Mouse (Mus musculus) limb, embryonic 14.5 days (tissue): ENCODE data around the gene Wdr48. TPM values are rescaled to one million over a fixed set of nuclear protein-coding genes. Genes with fewer than 3 reads are reported as not detected.

Source experiments
- ATAC-seq: fragments of 200-750 bp; cut with Nextera tagmentation; 2 replicates; pipeline ENCODE4 v1.8.0; 2017; ENCODE audit warnings: low read depth, moderate number of reproducible peaks, moderate TSS enrichment; ENCODE audit not compliant: low FRiP score
- DNase-seq: peaks from one replicate; pipeline ENCODE4 v3.0.0-alpha.2; 2015; ENCODE audit warnings: low spot score
- H3K27ac ChIP-seq: fragments of 300-500 bp; sonication (generic); replicated peaks from 2 replicates; pipeline ENCODE4 v1.5.1; 2014; ENCODE audit warnings: low read depth, mild to moderate bottlenecking, low read length, moderate library complexity, mixed read lengths
- H3K27me3 ChIP-seq: fragments of 300-500 bp; sonication (generic); 2 replicates; pipeline ENCODE4 v1.6.1; 2014; ENCODE audit warnings: low read length, mixed read lengths; ENCODE audit not compliant: control insufficient read depth, insufficient read depth
- H3K36me3 ChIP-seq: fragments of 300-500 bp; sonication (generic); 2 replicates; pipeline ENCODE4 v1.6.1; 2014; ENCODE audit warnings: mild to moderate bottlenecking, low read length, moderate library complexity, mixed read lengths; ENCODE audit not compliant: control insufficient read depth, insufficient read depth
- H3K4me1 ChIP-seq: fragments of 300-500 bp; sonication (generic); 2 replicates; pipeline ENCODE4 v1.6.1; 2014; ENCODE audit warnings: antibody characterized with exemption, low read length, mixed read lengths; ENCODE audit not compliant: control insufficient read depth, insufficient read depth
- H3K4me2 ChIP-seq: fragments of 300-500 bp; sonication (generic); replicated peaks from 2 replicates; pipeline ENCODE4 v1.6.1; 2014; ENCODE audit warnings: low read depth, mild to moderate bottlenecking, low read length, moderate library complexity; ENCODE audit not compliant: severe bottlenecking
- H3K4me3 ChIP-seq: fragments of 300-500 bp; sonication (generic); replicated peaks from 2 replicates; pipeline ENCODE4 v1.5.1; 2014; ENCODE audit warnings: low read length
- H3K9ac ChIP-seq: fragments of 300-500 bp; sonication (generic); 2 replicates; pipeline ENCODE4 v1.6.1; 2014; ENCODE audit warnings: mild to moderate bottlenecking, low read depth, low read length, moderate library complexity; ENCODE audit not compliant: severe bottlenecking
- H3K9me3 ChIP-seq: fragments of 300-500 bp; sonication (generic); 2 replicates; pipeline ENCODE4 v1.6.1; 2016; ENCODE audit warnings: low read length; ENCODE audit not compliant: control insufficient read depth
- POLR2A ChIP-seq: fragments of 200-500 bp; IDR thresholded peaks from 2 replicates; pipeline ENCODE4 v1.8.0; 2012; ENCODE audit warnings: inconsistent platforms, mild to moderate bottlenecking, moderate library complexity, borderline replicate concordance; ENCODE audit not compliant: insufficient read depth, insufficient read length; ENCODE audit errors: extremely low read depth
- WGBS: fragments of 180-500 bp; shearing (Covaris S2); extraction: QIAGEN DNeasy Blood & Tissue Kit; methylation state at CpG from one replicate; pipeline ENCODE4 v1.1.7; 2014; 5-methylcytosine and 5-hydroxymethylcytosine counted together
- polyA plus RNA-seq, 2 experiments: library from polyadenylated mRNA; depleted of rRNA in 1 of 2; stranded (reverse) in 1 of 2; unstranded in 1 of 2; fragments of >200 nt; fragmentation: Nextera tagmentation in 1 of 2; extraction: Ambion mirVana in 1 of 2; gene quantifications; 2 replicates each; pipeline versions ENCODE4 v1.2.1 to v1.2.3; 2012 to 2014

The Wdr48 gene
- polyA plus RNA-seq, 2 experiments = 50.5 to 62.9 TPM

GRCm38 (mm10) chr9:119925120-119925657 lies 30.5 kb downstream of the Wdr48 start:
- Histone ChIP-seq H3K36me3 (peaks cover 87% of the 10 kb centered on the region), H3K27ac (no peak overlapping the region), H3K9me3 (no peaks in the 10 kb centered on the region), H3K9ac (no peak overlapping the region), H3K27me3 (no peaks in the 10 kb centered on the region), H3K4me1 (no peaks in the 10 kb centered on the region), H3K4me3 (no peak overlapping the region), H3K4me2 (no peak overlapping the region)
- ATAC-seq (no peak), DNase-seq (no peak)
- no peak for TF ChIP-seq POLR2A
- 94% methylated on average over 16 of the region's 16 CpGs for WGBS

GRCm38 (mm10) chr9:119925729-119926128 lies 31.1 kb downstream of the Wdr48 start:
- no peak overlapping the region for H3K4me3 ChIP-seq
- no peaks in the 10 kb centered on the region for H3K27me3 ChIP-seq
- no peak overlapping the region for H3K27ac ChIP-seq
- ATAC-seq (no peak), DNase-seq (no peak)
- TF ChIP-seq POLR2A = no peak
- H3K4me2 ChIP-seq = no peak overlapping the region
- H3K4me1 ChIP-seq = no peaks in the 10 kb centered on the region
- H3K36me3 ChIP-seq = peaks cover 87% of the 10 kb centered on the region
- H3K9ac ChIP-seq = no peak overlapping the region
- 78% methylated on average over 8 of the region's 8 CpGs for WGBS
- H3K9me3 ChIP-seq = no peaks in the 10 kb centered on the region

GRCm38 (mm10) chr9:119926497-119926896 lies 31.8 kb downstream of the Wdr48 start:
- H3K4me2 ChIP-seq = no peak overlapping the region
- H3K4me3 ChIP-seq = no peak overlapping the region
- no peak overlapping the region for H3K27ac ChIP-seq
- peaks cover 89% of the 10 kb centered on the region for H3K36me3 ChIP-seq
- H3K9ac ChIP-seq = no peak overlapping the region
- 85% methylated on average over 5 of the region's 5 CpGs for WGBS
- DNase-seq (no peak), ATAC-seq (no peak)
- no peaks in the 10 kb centered on the region for H3K27me3 ChIP-seq
- no peaks in the 10 kb centered on the region for H3K4me1 ChIP-seq
- H3K9me3 ChIP-seq = no peaks in the 10 kb centered on the region
- TF ChIP-seq POLR2A = no peak

GRCm38 (mm10) chr9:119932358-119932757 lies 37.7 kb downstream of the Wdr48 start:
- Histone ChIP-seq H3K4me3 (no peak overlapping the region), H3K36me3 (peaks cover 55% of the 10 kb centered on the region), H3K27ac (no peak overlapping the region), H3K4me2 (no peak overlapping the region), H3K27me3 (no peaks in the 10 kb centered on the region), H3K9ac (no peak overlapping the region), H3K4me1 (peaks cover 6% of the 10 kb centered on the region; the same call in 1 of the 2 replicates), H3K9me3 (no peaks in the 10 kb centered on the region)
- ATAC-seq (no peak), DNase-seq (no peak)
- WGBS = 89% methylated on average over 12 of the region's 12 CpGs
- no peak for TF ChIP-seq POLR2A

GRCm38 (mm10) chr9:119933675-119934074 lies 39.0 kb downstream of the Wdr48 start:
- DNase-seq (no peak), ATAC-seq (no peak)
- Histone ChIP-seq H3K36me3 (peaks cover 42% of the 10 kb centered on the region), H3K27ac (no peak overlapping the region), H3K4me1 (peaks cover 6% of the 10 kb centered on the region; the same call in 1 of the 2 replicates), H3K9ac (no peak overlapping the region), H3K4me3 (no peak overlapping the region), H3K4me2 (no peak overlapping the region), H3K27me3 (no peaks in the 10 kb centered on the region), H3K9me3 (no peaks in the 10 kb centered on the region)
- TF ChIP-seq POLR2A = no peak
- WGBS = 86% methylated on average over 6 of the region's 6 CpGs
